Mouse (Mus musculus) testis, adult 2 months (tissue): ENCODE measurements at regions not wholly inside any gene's neighbourhood (a gene's known extent, or its start where the extent isn't known, plus 50 kb on each side); places are given as distances from the start of the nearest gene placed in this dataset.

Experiments used
- CTCF ChIP-seq: fragments of 200-500 bp; IDR thresholded peaks from 2 replicates; pipeline ENCODE4 v1.5.1; 2012; ENCODE audit warnings: low read depth, mild to moderate bottlenecking, inconsistent platforms, low read length, moderate library complexity; ENCODE audit not compliant: control insufficient read depth, insufficient read depth, insufficient replicate concordance
- POLR2A ChIP-seq: fragments of 200-500 bp; IDR thresholded peaks from 2 replicates; pipeline ENCODE4 v1.6.1; 2012; ENCODE audit warnings: low read depth, mild to moderate bottlenecking, inconsistent platforms, low read length, moderate library complexity; ENCODE audit not compliant: control insufficient read depth

DNA sequence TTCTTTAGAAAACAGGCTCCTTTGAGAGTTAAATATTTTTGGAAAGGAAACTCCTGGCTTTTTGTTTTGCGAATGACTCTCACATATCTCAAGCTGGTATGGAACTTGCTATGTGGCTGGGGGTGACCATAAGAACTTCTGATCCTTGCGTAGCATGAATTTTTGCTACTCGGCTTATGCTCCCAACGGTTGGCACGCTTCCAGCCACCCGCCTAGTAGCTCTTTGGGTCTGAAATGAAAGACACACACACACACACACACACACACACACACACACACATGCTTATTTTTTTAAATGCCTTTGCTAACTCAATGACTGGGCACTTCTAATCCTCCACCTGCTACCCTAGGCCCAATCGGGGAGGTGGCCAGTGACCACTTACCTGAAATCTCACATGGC lies 180.3 kb upstream of the Stac start:
- TF ChIP-seq CTCF = no peak
- no peak for TF ChIP-seq POLR2A
